Mouse (Mus musculus) erythroblast, embryonic 14.5 days (primary cell): ENCODE measurements at regions not wholly inside any gene's neighbourhood (a gene's known extent, or its start where the extent isn't known, plus 50 kb on each side); places are given as distances from the start of the nearest gene placed in this dataset.

Source experiments
- GATA1 ChIP-seq: IDR thresholded peaks from 2 replicates; pipeline ENCODE4 v1.6.1; 2012; ENCODE audit warnings: low read length, inconsistent platforms, mixed read lengths
- TAL1 ChIP-seq: IDR thresholded peaks from 3 replicates; pipeline ENCODE4 v1.6.1; 2012; ENCODE audit warnings: low read length, inconsistent platforms, mixed read lengths

DNA sequence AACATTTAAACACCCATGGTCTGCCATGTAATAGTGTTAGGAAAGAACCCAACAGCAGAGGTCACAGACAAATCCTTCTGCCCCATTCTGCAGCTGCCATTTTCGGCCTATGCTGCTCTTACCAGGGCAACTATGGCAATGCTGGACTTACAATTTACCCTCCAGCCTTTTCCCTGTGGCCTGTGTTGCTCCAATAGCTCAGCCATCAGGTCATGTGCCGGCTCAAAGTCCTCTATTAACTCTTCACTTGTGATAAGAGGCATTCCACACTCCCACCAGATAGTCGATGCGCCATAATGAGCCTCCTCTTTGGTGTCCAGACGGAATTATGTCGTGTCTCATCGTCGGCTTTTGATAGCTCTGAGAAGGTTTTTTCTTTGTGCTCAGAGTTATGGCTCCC is 214.7 kb upstream of the Ccdc122 start:
- no peak for TF ChIP-seq GATA1
- TF ChIP-seq TAL1, result no peak
